Mouse (Mus musculus) gastrocnemius, adult 8-10 months (tissue): ENCODE results near the gene Sorcs3. TPM values are rescaled to one million over a fixed set of nuclear protein-coding genes. Genes with fewer than 3 reads are reported as not detected.

Source experiments
- DNase-seq, 2 experiments: peaks; one replicate each; pipeline ENCODE4 v3.0.0; 2022; ENCODE audit warnings: low spot score in 2 of 2
- total RNA-seq, 4 experiments: library from RNA; stranded (reverse); gene quantifications; 2 replicates each; pipeline ENCODE4 v1.2.4; 2022

The Sorcs3 gene
- total RNA-seq, 4 experiments from 2014 or later: not detected

DNA sequence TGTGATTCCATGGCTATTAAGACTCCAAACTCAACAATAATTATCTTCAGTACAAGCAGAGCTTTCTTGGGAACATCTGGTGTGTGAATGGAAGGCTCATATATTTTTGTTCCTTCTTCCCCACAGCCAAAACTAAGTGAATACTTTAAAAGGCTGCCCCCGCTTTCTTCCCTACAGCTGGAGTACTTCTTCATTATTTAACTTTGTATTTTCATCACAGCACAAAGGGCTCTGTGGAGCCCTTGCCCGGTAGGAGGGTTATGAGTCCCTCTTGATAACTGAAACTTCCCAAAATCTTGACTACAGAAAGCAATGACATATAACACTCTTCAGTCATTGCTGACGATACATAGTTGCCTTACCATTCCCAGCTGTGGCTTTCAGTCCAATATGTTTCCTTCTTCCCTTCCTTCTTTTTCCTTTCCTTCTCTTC is 615.5 kb downstream of the Sorcs3 start:
- no peak for DNase-seq

DNA sequence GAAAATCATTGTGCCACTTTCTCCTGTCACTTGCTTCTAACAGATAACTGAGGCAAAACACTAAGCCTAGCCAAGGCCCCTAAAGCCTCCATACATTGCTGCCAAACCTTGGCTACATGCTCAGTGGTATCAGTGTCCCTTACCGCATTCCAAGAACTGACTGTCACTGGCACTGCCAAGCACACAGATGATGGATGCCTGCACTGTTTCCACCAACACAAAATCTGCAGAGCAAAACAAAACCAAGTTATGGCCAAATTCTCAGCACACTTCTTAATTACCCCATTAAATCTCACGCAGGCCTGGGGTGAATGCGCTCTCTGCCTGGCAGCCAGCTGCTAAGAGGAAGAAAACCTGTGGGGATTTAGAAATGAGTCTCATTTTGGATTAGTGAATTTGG is 628.5 kb downstream of the Sorcs3 start:
- no peak for DNase-seq

DNA sequence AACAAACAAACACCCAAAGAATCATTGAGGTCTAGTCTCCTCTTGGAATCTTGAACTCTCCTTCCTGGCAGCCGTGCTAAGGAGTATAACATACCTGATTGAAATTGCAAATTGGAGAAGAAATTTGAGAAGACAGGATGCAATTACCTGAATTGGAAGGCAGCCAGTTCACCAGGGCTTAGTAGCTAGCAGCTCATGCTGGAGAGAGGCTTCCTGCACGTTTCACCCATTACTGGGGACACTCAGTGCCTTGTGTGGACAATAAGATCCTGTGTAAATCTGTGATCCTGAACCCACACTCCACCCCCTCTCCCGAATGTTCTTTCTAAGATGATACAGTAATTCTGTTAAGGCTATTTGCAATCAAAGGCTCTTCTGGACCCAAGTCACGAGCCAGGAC is 633.6 kb downstream of the Sorcs3 start:
- no peak for DNase-seq

DNA sequence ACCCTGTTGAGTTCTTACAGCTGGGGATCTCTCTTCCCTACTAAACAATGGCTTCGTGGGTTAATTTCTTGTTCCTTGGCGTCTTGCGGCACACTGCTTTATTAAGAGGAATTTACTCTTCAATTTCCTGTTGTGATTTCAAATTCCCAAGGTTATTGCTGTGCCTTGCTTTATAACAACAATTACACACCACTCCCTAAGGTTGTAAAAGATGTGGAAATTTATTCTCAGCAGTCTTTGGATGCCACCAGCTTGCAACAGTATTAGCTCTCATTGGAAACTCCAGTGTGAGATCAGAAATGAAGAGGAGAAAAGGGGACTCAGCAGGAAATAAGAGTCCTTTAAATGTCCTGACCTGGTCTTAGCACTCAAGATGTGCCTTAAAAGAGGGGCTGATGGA is 641.9 kb downstream of the Sorcs3 start:
- no peak for DNase-seq

DNA sequence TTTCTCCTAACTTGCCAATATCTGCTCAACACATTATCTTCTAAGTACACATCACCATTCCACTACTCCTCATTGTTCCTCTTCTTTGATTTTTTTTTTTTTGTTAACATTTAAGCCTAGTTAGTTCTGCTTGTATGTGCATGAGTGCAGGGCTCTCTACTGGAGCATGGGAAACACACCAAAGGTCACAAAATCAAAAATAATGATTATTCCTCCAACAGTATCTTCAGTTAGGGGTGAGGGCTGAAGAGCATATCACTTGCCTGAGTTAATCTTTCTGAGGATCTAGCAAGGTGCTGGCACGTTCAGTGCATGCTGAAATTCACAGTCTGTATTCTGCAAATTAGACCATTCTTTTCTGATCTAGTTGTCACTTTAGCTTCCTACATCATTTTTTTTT is 644.6 kb downstream of the Sorcs3 start:
- no peak for DNase-seq
